Mouse (Mus musculus): Measurements from ENCODE around the gene Dnajb12. TPM values are rescaled to one million over a fixed set of nuclear protein-coding genes. Genes with fewer than 3 reads are reported as not detected.

Gene Dnajb12
- polyA plus RNA-seq, 1 experiment = 34.9 TPM

- DNase-seq (ENCODE audit: low spot score) = no peak
Measured at GRCm38 (mm10) chr10:59919494-59920181, 40.3 kb downstream of the Dnajb12 start.

GRCm38 (mm10) chr10:59920485-59920809 is 41.1 kb downstream of the Dnajb12 start:
- no peak for DNase-seq (ENCODE audit: low spot score)

- peak; percentile 68 for DNase-seq (ENCODE audit: low spot score)
Measured at GRCm38 (mm10) chr10:59920810-59921681, 41.7 kb downstream of the Dnajb12 start.

- no peak for DNase-seq (ENCODE audit: low spot score)
Measured at GRCm38 (mm10) chr10:59923493-59923892, 44.1 kb downstream of the Dnajb12 start.

- no peak for DNase-seq (ENCODE audit: low spot score)
Measured at GRCm38 (mm10) chr10:59924305-59924704, 44.9 kb downstream of the Dnajb12 start.

- DNase-seq (ENCODE audit: low spot score) = no peak
Measured at GRCm38 (mm10) chr10:59929205-59929604, 49.8 kb downstream of the Dnajb12 start.

GRCm38 (mm10) chr10:59930996-59931395 is 51.6 kb downstream of the Dnajb12 start:
- DNase-seq (ENCODE audit: low spot score) = no peak

- DNase-seq (ENCODE audit: low spot score) = no peak
Measured at GRCm38 (mm10) chr10:59932521-59932920, 53.2 kb downstream of the Dnajb12 start.

- no peak for DNase-seq (ENCODE audit: low spot score)
Measured at GRCm38 (mm10) chr10:59934039-59934438, 54.7 kb downstream of the Dnajb12 start.

GRCm38 (mm10) chr10:59936058-59936856 is 56.9 kb downstream of the Dnajb12 start:
- DNase-seq (ENCODE audit: low spot score) = no peak

GRCm38 (mm10) chr10:59938662-59939061 is 59.3 kb downstream of the Dnajb12 start:
- no peak for DNase-seq (ENCODE audit: low spot score)

- DNase-seq (ENCODE audit: low spot score) = no peak
Measured at GRCm38 (mm10) chr10:59939081-59939480, 59.7 kb downstream of the Dnajb12 start.

- DNase-seq (ENCODE audit: low spot score) = no peak
Measured at GRCm38 (mm10) chr10:59942281-59942846, 63.0 kb downstream of the Dnajb12 start.

- DNase-seq (ENCODE audit: low spot score) = no peak
Measured at GRCm38 (mm10) chr10:59942847-59943420, 63.6 kb downstream of the Dnajb12 start.

- DNase-seq (ENCODE audit: low spot score) = no peak
Measured at GRCm38 (mm10) chr10:59943421-59943989, 64.1 kb downstream of the Dnajb12 start.

GRCm38 (mm10) chr10:59945416-59945815 is 66.1 kb downstream of the Dnajb12 start:
- no peak for DNase-seq (ENCODE audit: low spot score)

- no peak for DNase-seq (ENCODE audit: low spot score)
Measured at GRCm38 (mm10) chr10:59946362-59946761, 67.0 kb downstream of the Dnajb12 start.

GRCm38 (mm10) chr10:59947296-59948073 is 68.1 kb downstream of the Dnajb12 start:
- DNase-seq (ENCODE audit: low spot score) = no peak

- no peak for DNase-seq (ENCODE audit: low spot score)
Measured at GRCm38 (mm10) chr10:59948363-59949254, 69.3 kb downstream of the Dnajb12 start.

Measured in urinary bladder, adult 2 months (tissue).